Mouse (Mus musculus) heart, adult 8-10 months (tissue): ENCODE results near the gene Eif5a2. TPM values are rescaled to one million over a fixed set of nuclear protein-coding genes. Genes with fewer than 3 reads are reported as not detected.
"Not testable (repeated sequence)": the region's sequence is repeated elsewhere in the genome, so short reads cannot be mapped to it uniquely, and the experiment has no call there.

Experiments
- DNase-seq: peaks from one replicate; pipeline ENCODE4 v3.0.0; 2022; ENCODE audit warnings: low spot score
- total RNA-seq, 4 experiments: library from RNA; stranded (reverse); gene quantifications; 2 replicates each; pipeline ENCODE4 v1.2.4; 2022

The Eif5a2 gene
- total RNA-seq, result 1 to 10 TPM in 3 of 4 experiments, under 1 TPM in 1; 0.87 to 1.4 (median 1.2) TPM

DNA sequence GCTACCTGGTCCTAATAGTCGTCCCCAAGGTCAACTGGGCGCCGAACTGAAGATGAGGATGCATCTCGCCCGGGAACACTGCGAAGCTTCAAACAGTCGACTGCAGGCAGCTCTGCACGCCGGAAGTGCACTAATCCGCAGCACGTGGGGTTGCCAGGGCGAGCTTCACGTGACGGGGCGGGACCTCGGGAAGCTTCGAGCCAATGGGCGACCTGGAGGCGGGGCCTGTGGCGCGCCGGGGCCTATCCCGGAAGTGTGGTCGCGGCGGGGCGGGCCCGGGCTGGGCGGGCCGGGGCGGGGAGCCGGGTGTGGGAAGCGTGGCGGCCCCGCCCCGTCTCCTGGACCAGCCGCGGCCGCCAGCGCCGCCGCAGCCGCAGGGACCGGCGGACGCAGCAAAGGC lies at the start of gene Eif5a2:
Eif5a2 (plus strand) TSS at position 283 of the 400 bp plus-strand sequence.
- peak; percentile 84 for DNase-seq

DNA sequence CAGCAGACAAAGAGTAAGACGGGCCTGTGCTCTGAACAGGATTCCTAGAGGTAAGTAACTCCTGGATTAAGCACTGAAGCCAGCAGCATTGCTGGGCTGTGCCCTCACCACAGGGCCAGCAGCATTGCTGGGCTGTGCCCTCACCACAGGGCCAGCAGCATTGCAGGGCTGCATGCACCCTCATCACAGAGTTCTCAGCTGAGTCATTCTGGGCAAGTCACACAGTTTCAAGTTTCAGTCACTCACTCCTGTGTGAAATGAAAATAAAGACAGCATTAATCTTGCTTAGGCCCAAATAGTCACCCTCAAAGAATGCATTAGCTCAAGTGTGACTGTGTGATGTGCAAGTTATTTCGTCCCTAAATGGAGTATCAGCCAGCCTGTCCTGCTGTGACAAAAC lies 46.4 kb upstream of the Eif5a2 start:
- DNase-seq, result no peak

DNA sequence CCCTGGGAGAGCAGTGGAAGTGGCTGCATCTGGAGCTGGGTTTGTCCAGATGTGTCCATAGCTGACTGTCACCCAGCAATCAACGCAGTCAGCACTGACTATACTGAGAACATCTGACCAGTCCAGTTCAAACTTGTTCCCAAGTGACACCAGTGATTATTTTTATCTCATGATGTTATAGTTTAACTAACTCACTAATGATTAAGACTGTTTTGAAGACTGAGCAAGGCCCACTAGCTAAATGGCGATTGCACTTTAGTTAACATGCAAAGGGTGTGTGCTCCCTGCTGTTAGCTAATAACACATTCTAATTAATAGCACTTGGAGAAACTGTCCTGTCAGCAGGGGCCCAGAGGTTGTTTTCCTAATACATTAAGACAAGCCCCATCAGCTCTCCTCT lies 44.1 kb upstream of the Eif5a2 start:
- DNase-seq, result no peak

DNA sequence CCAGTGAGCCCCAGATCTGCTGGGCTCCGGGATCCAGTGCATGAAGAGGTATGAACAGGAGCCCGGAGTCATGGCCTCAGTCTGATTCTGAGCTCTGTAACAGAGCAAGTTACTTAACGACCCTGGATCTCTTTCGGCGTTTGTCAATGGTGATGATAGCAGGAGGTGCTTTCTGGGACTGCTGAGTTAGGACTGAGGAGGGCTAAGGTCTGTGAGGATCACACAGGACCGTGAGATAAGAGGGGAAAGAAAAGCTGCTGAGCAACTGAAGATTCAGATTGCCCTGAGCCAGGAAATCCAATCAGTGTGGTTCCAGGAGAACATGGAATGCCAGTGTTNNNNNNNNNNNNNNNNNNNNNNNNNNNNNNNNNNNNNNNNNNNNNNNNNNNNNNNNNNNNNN lies 40.7 kb upstream of the Eif5a2 start:
- DNase-seq, result no peak

DNA sequence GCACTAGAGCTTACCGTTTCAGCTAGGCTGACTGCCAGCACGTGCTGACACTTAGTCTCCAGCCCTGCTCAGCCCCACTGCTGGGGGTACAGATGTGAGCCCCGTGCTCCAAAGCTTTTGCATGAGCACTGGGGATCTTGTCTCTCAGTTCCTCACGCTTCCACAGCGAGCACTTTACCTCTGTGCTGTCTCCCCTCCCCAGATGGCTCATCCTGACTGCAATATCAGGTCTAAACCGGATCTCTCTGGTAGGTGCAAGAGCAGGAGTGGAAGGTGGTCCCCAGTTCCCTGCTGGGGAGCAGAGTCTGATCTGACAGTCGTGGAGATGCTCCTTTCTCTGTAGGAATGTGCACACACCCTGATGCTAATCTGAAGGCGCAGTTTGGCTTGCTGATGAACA lies 37.8 kb upstream of the Eif5a2 start:
- no peak for DNase-seq

DNA sequence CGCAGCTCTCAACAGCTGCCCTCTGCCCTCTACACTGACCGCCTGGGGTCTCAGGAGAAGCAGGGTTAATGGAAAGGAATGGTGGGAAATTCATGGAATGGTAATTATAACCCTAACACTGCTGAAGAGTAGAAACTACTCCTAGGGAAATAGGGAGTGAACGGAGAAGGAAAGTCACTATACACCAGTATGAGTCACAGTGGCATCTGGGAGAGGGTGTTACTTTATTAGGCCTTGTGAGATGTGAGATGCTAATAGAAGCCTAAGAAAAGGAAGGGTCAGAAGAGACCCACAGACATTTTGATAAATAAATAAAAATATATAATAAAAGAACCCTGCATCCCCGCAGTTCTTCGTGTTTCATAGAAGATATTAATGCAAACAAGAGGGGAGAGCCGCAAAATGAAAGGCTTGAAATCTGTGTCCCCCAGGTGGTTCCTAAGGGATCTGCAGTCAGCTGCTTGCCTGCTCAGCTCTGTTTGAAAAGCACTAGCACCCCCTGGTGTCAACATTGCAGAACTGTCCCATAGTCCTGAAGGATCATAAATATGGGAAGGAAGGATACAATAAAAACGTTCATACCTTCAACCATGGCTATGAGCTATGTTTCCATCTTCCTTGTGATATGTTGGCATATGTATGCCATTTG lies 35.1 kb upstream of the Eif5a2 start:
- peak; percentile 71 for DNase-seq

DNA sequence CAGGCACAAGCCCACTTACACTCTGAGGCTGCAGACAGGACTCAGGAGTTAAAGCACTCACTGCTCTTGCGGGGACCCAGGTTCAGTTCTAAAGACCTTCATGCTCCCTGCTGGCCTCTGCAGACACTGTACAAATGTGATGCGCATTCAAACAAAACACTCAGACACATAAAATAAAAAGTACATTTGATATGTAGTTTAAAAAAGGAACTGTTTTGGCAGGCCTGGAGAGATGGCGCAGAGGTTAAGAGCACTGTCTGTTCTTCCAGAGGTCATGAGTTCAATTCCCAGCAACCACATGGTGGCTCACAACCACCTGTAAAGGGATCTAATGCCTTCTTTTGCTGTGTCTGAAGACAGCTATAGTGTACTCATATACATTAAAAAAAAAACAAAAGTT lies 32.9 kb upstream of the Eif5a2 start:
- no peak for DNase-seq

DNA sequence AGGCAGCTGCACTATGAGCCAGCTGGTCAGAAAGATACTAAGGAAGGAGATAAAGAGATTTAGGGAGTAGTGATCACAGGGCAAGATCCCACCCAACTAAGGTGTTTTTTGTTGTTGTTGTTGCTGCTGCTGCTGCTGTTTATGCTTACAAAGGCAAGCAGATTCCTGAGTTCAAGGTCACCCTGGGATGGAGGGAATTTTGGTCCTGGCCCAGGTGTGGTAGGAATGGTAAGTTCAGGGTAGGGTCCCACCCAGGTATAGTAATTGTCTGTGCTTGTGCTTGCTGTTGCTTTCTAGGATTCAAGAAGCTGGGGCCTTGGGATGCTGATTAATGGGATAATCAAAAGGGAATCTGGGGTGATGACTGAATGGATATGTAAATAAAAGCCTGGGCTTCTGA lies 32.1 kb upstream of the Eif5a2 start:
- DNase-seq, result no peak

DNA sequence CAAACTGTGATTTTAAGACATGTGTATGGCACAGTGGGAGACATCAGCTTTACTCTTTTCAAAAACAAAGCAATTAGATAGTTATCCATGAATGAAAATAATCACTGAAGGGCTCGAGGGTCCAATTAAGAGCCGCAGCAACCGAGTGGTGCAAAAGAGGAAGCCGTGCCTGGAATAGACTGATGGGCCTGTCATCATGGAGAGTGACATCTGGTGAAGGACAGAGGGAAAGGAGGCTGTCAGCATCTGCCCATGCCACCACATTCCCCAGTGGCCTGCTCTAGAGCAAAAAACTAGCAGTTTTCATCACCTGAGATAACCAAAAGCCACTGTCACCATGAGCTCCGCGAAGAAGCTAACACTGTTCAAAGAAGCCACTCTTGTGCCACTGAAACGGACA lies 25.6 kb upstream of the Eif5a2 start:
- no peak for DNase-seq

DNA sequence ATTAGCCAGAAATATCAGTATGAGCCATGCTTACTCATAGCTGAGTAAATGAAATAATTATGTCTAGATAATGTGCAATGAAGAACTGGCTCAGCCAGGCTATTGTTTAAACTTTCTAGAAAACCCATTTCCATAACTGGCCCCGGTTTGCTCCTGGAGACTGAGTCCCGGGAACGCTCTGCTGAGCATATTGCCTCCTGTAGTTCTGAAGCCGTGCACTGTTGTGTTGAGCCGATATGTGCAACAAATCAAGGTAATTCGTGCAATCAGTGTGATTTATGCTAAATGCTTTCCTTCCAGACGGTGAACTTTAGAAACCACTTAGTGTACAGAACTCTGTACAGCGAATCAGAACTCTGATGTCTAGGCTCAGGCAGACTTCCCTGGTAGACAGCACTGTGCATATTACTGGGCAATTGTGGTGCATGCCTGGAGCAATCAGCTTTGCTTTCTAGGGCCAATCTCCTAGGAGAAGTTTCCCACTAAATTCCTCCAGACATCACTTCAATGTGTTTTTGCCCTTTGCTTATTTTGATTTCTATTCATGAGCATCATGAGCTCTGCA lies 19.8 kb upstream of the Eif5a2 start:
- DNase-seq, result no peak

DNA sequence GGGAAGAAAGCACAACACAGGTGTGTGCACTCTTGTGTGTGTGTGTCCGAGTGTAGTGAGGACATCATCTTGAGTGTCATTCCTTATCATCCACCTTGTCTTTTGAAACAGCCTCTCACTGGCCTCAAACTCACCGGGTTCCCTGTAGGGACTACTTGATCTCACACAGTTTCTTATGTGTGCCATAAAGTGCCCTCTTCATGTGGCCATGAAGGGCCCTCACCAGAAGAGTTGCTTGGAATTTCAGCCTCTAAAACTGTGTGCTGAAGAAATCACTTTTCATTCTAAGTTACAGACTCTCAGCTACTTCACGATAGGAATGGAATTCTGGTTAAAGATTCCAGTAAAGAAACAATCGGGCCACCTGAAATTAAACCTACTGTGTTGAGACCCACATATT lies 14.1 kb upstream of the Eif5a2 start:
- no peak for DNase-seq

DNA sequence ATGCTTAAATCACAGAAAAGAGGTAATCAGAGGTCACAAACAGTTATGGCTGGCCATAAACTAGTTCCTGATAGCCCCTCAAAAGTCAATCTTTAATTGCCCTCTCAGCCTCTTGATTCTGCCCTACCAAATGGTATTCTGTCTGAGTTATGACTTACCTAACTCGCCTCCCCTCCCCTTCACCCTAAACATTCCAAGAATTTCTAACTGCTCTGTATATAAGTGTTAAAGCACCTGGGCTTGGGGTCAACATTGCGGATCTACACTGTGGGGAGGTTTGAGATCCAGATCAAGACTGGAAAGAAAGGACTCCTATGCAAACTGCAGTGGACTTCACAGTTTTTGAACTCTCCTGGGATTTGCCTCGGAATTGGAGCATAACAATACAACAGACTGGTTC lies 12.9 kb upstream of the Eif5a2 start:
- DNase-seq, result no peak

DNA sequence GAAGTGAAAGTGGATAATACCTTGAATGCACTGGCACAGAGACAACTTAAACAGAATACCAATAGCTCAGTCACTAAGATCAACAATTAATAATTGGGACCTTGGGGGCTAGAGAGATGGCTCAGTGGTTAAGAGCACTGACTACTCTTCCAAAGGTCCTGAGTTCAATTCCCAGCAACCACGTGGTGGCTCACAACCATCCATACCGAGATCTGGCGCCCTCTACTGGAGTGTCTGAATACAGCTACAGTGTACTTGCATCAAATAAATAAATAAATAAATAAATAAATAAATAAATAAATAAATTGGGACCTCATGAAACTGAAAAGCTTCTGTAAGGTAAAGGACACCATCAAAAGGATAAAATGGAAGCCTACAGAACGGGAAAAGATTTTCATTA lies 8.2 kb upstream of the Eif5a2 start:
- DNase-seq, result not testable (repeated sequence)

DNA sequence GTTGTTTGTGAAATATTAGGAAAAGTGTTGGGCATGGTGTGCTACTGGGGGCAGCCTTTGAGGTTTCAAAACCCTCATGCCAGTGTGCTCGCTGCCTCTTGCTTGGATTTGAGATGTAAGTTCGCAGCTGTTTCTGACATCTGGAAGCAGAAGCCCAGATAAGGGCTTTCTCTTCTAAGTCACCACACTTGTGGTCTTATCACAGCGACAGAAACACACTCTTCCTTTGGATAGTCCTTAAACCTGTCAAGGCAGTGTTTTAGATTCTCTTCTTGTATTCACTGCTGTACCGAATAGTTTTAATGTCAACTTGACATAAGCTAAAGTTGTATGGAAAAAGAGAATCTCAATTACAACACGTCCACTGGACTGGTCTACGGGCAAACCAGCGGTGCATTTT lies 5.7 kb upstream of the Eif5a2 start:
- DNase-seq, result no peak

DNA sequence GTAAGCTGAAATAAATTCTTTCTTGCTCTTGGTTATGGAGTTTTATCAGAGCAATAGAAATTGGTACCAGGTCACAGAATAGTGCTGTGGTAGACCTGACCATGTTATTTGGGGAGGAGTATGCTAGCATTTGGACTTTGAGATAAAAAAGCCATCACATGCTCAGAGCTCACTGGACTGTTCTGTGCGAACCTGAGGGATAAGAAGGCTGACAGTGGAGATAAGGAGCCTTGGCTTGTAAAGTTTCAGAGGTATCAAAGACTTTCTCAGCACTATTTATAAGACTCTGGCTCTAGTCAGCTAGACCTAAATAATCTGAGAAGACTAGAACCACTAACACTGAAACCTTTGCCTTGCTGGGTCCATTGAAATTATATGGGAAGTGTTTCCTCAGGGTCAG lies 5.1 kb upstream of the Eif5a2 start:
- no peak for DNase-seq

DNA sequence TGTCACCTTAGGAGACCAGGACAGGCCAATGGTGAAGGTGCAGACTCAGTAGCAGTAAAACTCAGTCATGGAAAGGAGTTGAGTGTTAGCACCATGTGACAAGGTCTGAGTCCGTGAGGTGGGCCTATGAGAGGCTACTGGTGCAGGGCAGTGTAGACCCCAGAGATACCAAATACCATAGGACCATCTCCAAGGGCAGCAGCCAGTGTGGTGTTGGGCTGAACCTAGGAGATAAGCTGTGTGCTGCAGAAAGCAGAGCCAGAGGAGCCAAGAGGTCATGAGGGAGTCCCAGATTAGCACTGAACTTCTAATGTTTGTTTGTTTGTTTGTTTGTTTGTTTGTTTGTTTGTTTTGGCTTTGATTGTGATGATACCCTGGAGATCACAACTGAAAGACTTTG lies 4.6 kb upstream of the Eif5a2 start:
- DNase-seq, result no peak

DNA sequence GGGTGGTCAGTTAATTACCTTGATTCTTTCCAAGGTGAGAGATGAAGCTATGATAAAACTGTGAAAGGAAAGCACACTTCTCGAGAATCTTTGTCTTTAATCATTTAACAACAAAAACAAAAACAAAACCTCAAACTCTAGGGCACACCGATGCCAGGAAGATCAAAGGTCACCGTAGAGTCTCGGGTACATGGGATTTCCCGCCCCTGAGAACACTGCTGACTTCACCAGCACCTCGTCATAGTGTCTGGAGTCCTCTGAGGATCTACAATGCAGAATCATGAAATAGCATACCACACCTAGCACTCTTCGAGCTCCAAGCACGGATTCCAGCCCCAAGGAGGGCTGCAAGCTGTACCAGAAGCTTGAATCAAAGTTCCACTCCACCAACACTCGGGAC lies 565 bp upstream of the Eif5a2 start:
- no peak for DNase-seq

DNA sequence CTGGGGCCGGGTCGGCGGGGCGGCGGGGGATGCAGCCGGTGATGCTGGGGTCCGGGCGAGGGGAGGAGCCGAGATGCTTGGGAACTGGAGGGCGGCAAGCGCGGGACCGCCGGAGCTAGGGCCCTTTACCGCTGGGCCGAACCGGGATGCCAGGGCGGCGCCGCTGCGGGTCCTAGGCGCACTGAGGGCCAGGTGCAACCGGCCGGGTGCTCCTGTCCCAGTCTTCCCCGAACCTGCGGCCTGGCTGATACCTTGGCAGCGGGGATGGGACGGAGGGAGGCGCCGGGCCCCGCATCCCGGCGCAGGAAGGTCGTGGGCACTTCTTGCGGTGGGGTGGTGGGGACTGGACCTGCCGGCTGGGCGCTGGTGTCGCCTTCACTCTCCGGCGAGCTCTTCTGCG lies 346 bp downstream of the Eif5a2 start:
- no peak for DNase-seq

DNA sequence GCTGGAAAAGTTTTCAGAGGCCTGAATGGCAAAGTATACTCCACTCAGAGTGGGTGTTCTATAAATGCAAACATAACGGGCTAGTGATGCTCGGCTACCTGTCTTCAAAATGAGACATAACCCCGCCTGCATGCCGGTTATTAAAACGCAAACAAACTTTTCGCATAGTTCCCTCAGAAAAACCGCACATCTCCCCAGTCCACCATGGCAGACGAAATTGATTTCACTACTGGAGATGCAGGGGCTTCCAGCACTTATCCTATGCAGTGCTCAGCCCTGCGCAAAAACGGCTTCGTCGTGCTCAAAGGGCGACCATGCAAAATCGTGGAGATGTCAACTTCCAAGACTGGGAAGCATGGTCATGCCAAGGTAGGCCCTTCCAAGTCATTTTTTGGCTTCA lies 772 bp downstream of the Eif5a2 start:
- no peak for DNase-seq

DNA sequence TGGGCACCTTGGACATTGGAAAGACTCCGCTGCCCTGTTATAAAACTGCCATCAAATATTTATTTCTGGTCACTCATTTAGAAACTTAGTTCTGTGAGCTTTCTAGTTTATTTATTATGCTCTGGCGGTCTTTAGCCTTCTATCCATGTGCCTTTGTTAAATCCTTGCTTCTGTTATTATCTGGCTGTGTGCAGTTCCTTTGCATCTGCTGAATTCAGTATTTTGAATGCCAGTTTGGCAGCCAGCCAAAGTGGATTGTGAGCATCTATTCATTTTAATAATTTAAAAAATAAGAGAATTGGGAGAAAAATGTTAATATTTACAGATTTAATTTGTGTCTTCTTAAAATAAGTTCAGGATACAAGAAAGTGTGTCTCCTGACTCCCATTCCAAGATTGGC lies 3.1 kb downstream of the Eif5a2 start:
- DNase-seq, result no peak

DNA sequence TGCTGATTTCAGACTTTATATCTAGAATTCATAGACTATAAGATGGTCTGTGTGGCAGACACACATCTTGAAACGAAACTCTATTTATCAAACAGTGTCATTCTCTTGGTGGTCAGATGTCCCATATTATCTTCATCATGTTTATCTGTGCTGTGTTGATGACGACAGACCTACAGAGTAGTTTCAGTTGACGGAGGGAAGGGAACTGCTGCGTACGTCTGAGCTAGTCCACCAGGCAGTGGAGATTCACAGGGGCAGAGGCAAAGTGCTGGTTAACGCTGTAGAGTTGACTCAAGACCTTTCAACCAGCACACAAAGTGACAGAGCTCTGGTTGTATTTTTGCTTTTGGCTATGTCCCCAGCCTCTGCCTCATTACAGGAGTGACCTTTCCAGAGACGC lies 13.8 kb downstream of the Eif5a2 start:
- DNase-seq, result no peak

DNA sequence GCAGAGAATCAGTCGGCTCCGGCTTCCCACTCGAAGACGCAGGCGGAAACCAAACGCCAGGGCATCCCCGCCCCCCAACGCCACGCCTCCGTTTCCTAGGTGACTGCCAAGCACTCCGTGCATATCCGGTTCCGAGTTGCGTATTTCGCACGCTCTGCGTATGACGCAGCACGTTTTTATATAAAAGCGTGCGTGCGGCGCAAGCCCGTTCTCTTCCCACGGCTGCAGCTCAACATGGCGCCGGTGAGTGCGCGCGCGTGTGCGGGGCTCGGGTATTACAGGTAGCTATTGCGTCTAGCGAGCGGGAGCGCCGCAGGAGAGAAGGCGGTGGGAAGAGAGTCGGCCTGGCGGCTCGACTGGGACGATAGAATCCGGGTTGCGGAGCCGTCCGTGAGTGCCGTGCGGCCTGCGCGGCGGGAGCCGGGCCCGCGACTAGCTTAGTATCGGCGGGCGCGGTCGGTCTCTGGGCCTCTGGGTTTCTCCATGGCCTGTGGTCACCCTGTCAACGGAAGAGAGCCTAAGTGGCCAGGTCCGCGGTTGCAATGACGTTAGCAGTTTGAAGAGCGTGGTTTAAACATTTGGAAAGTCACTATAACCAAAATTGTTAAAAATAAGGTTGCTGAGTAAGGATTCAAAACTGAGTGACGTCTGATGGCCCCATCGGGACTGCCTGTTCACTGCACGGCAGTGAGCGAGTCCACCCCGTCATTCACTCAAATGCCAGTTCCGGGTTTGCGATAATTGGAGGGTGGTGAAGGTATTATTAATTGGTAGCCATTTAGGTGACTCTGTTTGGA lies 24.4 kb downstream of the Eif5a2 start, which contains the start of gene Rpl22l1:
Rpl22l1 (plus strand) TSS at position 136 of the 797 bp plus-strand sequence.
- peak; percentile 99 for DNase-seq

DNA sequence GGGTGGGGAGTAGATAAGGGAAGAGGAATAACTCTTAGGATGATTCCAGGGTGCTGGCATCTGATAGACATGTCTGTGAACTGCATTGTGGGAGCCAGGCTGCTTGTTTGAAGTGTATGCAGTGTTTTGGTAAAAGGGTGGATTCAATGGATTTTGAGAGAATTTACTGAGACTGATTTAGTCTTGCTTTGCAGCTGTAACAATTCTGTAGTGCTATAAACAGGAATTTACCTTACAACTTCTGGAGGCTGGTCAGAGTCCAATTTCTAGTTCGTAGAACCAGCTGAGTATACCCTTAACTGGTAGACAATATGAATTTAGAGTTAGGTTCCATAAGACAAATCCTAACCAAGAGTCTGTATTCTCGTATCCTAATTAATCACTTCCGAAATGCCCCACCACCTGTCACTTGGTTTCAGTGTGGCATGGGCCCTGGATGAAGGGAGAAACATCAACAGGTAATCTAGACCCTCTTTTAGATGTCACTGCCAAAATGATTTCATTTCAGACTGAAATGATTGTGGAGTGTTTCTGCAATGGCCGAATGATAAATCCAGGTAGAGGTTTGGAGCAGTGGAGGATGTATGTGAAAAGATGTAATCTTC lies 27.1 kb downstream of the Eif5a2 start:
- DNase-seq, result no peak
